Mouse (Mus musculus) liver, embryonic 11.5 days (tissue): ENCODE measurements around the gene Cfap70. TPM values are rescaled to one million over a fixed set of nuclear protein-coding genes. Genes with fewer than 3 reads are reported as not detected.

ENCODE experiments used
- ATAC-seq: fragments of 200-750 bp; cut with Nextera tagmentation; replicated peaks from 2 replicates; pipeline ENCODE4 v1.8.0; 2017; ENCODE audit warnings: moderate number of reproducible peaks, mild to moderate bottlenecking, moderate TSS enrichment, moderate library complexity; ENCODE audit not compliant: low FRiP score
- DNase-seq: peaks from one replicate; pipeline ENCODE4 v3.0.0-alpha.2; 2017; ENCODE audit warnings: low spot score
- H3K27ac ChIP-seq: fragments of 300-500 bp; sonication (generic); 2 replicates; pipeline ENCODE4 v1.5.1; 2014; ENCODE audit warnings: mild to moderate bottlenecking, low read depth, low read length, control low read depth
- H3K27me3 ChIP-seq: fragments of 300-500 bp; sonication (generic); replicated peaks from 2 replicates; pipeline ENCODE4 v1.6.1; 2014; ENCODE audit warnings: low read length, mixed read lengths; ENCODE audit not compliant: control insufficient read depth, insufficient read depth
- H3K36me3 ChIP-seq: fragments of 300-500 bp; sonication (generic); 2 replicates; pipeline ENCODE4 v1.6.1; 2014; ENCODE audit warnings: mild to moderate bottlenecking, low read length, moderate library complexity, mixed read lengths; ENCODE audit not compliant: control insufficient read depth, insufficient read depth
- H3K4me1 ChIP-seq: fragments of 300-500 bp; sonication (generic); replicated peaks from 2 replicates; pipeline ENCODE4 v1.6.1; 2014; ENCODE audit warnings: low read length, mixed read lengths; ENCODE audit not compliant: control insufficient read depth, insufficient read depth
- H3K4me2 ChIP-seq: fragments of 300-500 bp; sonication (generic); 2 replicates; pipeline ENCODE4 v1.6.1; 2014; ENCODE audit warnings: mild to moderate bottlenecking, control low read depth, moderate library complexity
- H3K4me3 ChIP-seq: fragments of 300-500 bp; sonication (generic); 2 replicates; pipeline ENCODE4 v1.5.1; 2014; ENCODE audit warnings: low read depth, low read length, control low read depth
- H3K9ac ChIP-seq: fragments of 300-500 bp; sonication (generic); 2 replicates; pipeline ENCODE4 v1.6.1; 2014; ENCODE audit warnings: low read depth, low read length, control low read depth
- H3K9me3 ChIP-seq: fragments of 300-500 bp; sonication (generic); 2 replicates; pipeline ENCODE4 v1.6.1; 2016; ENCODE audit warnings: low read length, inconsistent platforms, mixed read lengths; ENCODE audit not compliant: control insufficient read depth
- WGBS: fragments of 180-500 bp; shearing (Covaris S2); extraction: QIAGEN DNeasy Blood & Tissue Kit; methylation state at CpG from one replicate; pipeline ENCODE4 v1.1.7; 2014; 5-methylcytosine and 5-hydroxymethylcytosine counted together
- polyA plus RNA-seq: library from polyadenylated mRNA; unstranded; fragments of >200 nt; fragmentation: Nextera tagmentation; extraction: Ambion mirVana; gene quantifications from 2 replicates; pipeline ENCODE4 v1.2.1, GENCODE M21; 2014

The Cfap70 gene
- polyA plus RNA-seq, 1 experiment from 2014 or later = not detected

GRCm38 (mm10) chr14:20378313-20379061, 73.5 kb downstream of the Cfap70 start:
- no peaks in the 10 kb centered on the region for H3K27me3 ChIP-seq
- H3K4me1 ChIP-seq = no peaks in the 10 kb centered on the region
- no peak for DNase-seq
- no peaks in the 10 kb centered on the region for H3K9me3 ChIP-seq
- peak; percentile 74 for ATAC-seq
- H3K9ac ChIP-seq = no peak overlapping the region
- no peak overlapping the region for H3K4me2 ChIP-seq
- peaks cover 8% of the 10 kb centered on the region for H3K36me3 ChIP-seq
- H3K27ac ChIP-seq = no peak overlapping the region
- no peak overlapping the region for H3K4me3 ChIP-seq
- WGBS = 38% methylated on average over 13 of the region's 13 CpGs

- Histone ChIP-seq H3K27me3 (no peaks in the 10 kb centered on the region), H3K4me2 (no peak overlapping the region), H3K9me3 (no peaks in the 10 kb centered on the region), H3K4me1 (no peaks in the 10 kb centered on the region), H3K4me3 (no peak overlapping the region), H3K9ac (no peak overlapping the region), H3K27ac (no peak overlapping the region), H3K36me3 (peaks cover 2% of the 10 kb centered on the region; the same call in 1 of the 2 replicates)
- ATAC-seq (peak; percentile 18; the same call in 1 of the 2 replicates), DNase-seq (no peak)
- WGBS = 65% methylated on average over 4 of the region's 4 CpGs
Observed at GRCm38 (mm10) chr14:20377112-20377521, 74.9 kb downstream of the Cfap70 start.

GRCm38 (mm10) chr14:20371854-20372253, 80.2 kb downstream of the Cfap70 start:
- peaks cover 6% of the 10 kb centered on the region; the same call in 1 of the 2 replicates for H3K36me3 ChIP-seq
- no peaks in the 10 kb centered on the region for H3K4me1 ChIP-seq
- WGBS = 83% methylated on average over 1 of the region's 1 CpGs
- no peaks in the 10 kb centered on the region for H3K9me3 ChIP-seq
- H3K9ac ChIP-seq = no peak overlapping the region; the same call in 1 of the 2 replicates
- H3K27me3 ChIP-seq = no peaks in the 10 kb centered on the region
- no peak overlapping the region for H3K27ac ChIP-seq
- no peak for ATAC-seq
- H3K4me3 ChIP-seq = no peak overlapping the region
- no peak overlapping the region for H3K4me2 ChIP-seq
- no peak for DNase-seq

- ATAC-seq = no peak
Observed at GRCm38 (mm10) chr14:20370798-20371197, 81.2 kb downstream of the Cfap70 start.

GRCm38 (mm10) chr14:20368271-20368670, 83.8 kb downstream of the Cfap70 start:
- Histone ChIP-seq H3K4me2 (no peak overlapping the region), H3K9ac (no peak overlapping the region), H3K4me1 (no peaks in the 10 kb centered on the region), H3K4me3 (no peak overlapping the region), H3K27me3 (no peaks in the 10 kb centered on the region), H3K27ac (no peak overlapping the region), H3K36me3 (peaks cover 6% of the 10 kb centered on the region; the same call in 1 of the 2 replicates), H3K9me3 (no peaks in the 10 kb centered on the region)
- 92% methylated on average over 3 of the region's 3 CpGs for WGBS
- no peak for DNase-seq
- no peak for ATAC-seq

More at GRCm38 (mm10) chr14:20370798-20371197, 81.2 kb downstream of the Cfap70 start:
- Histone ChIP-seq H3K4me1 (no peaks in the 10 kb centered on the region), H3K27me3 (no peaks in the 10 kb centered on the region), H3K9me3 (no peaks in the 10 kb centered on the region), H3K36me3 (peaks cover 6% of the 10 kb centered on the region; the same call in 1 of the 2 replicates), H3K4me2 (no peak overlapping the region), H3K4me3 (no peak overlapping the region), H3K27ac (no peak overlapping the region), H3K9ac (no peak overlapping the region)
- 78% methylated on average over 7 of the region's 7 CpGs for WGBS
- no peak for DNase-seq

- no peaks in the 10 kb centered on the region for H3K27me3 ChIP-seq
- H3K4me2 ChIP-seq = no peak overlapping the region
- ATAC-seq (no peak), DNase-seq (no peak)
- no peaks in the 10 kb centered on the region for H3K4me1 ChIP-seq
- H3K9me3 ChIP-seq = no peaks in the 10 kb centered on the region
- H3K4me3 ChIP-seq = no peak overlapping the region
- H3K36me3 ChIP-seq = peaks cover 9% of the 10 kb centered on the region
- no peak overlapping the region for H3K27ac ChIP-seq
- H3K9ac ChIP-seq = no peak overlapping the region
- WGBS = 83% methylated on average over 4 of the region's 4 CpGs
Observed at GRCm38 (mm10) chr14:20363230-20363629, 88.8 kb downstream of the Cfap70 start.

GRCm38 (mm10) chr14:20347991-20348541, 104.0 kb downstream of the Cfap70 start, which contains the start of the genes Ecd and Fam149b:
TSS of gene Ecd (minus strand) at chr14:20348121.
TSS of gene Fam149b (plus strand) at chr14:20348162.
- H3K4me1 ChIP-seq = peaks cover 4% of the 10 kb centered on the region
- peak within 1 kb of the TSS; percentile 65 for H3K27ac ChIP-seq
- peak; percentile 94 for DNase-seq
- peak; percentile 98 for ATAC-seq
- no peaks in the 10 kb centered on the region for H3K27me3 ChIP-seq
- H3K36me3 ChIP-seq = peaks cover 12% of the 10 kb centered on the region; the same call in 1 of the 2 replicates
- H3K4me2 ChIP-seq = peak within 1 kb of the TSS; percentile 80
- peak within 1 kb of the TSS; percentile 90 for H3K9ac ChIP-seq
- peak within 1 kb of the TSS; percentile 78 for H3K4me3 ChIP-seq
- WGBS = under 1% methylated on average over 42 of the region's 42 CpGs
- no peaks in the 10 kb centered on the region for H3K9me3 ChIP-seq

GRCm38 (mm10) chr14:20347441-20347990, 104.5 kb downstream of the Cfap70 start:
- no peaks in the 10 kb centered on the region for H3K9me3 ChIP-seq
- peak; percentile 64 for ATAC-seq
- H3K4me2 ChIP-seq = peak overlapping the region; percentile 71
- H3K27me3 ChIP-seq = no peaks in the 10 kb centered on the region
- peaks cover 4% of the 10 kb centered on the region for H3K4me1 ChIP-seq
- H3K9ac ChIP-seq = peak overlapping the region; percentile 90
- H3K4me3 ChIP-seq = peak overlapping the region; percentile 78
- 4% methylated on average over 15 of the region's 15 CpGs for WGBS
- DNase-seq = no peak
- peaks cover 11% of the 10 kb centered on the region; the same call in 1 of the 2 replicates for H3K36me3 ChIP-seq
- peak overlapping the region; percentile 65 for H3K27ac ChIP-seq
